Mouse (Mus musculus): ENCODE measurements around the gene Hydin. TPM values are rescaled to one million over a fixed set of nuclear protein-coding genes. Genes with fewer than 3 reads are reported as not detected.
A peak's percentile ranks its signal among the peaks of the same experiment; 100 is the strongest.

Gene Hydin
- 0.17 TPM in 1 of 2 replicates, not detected in the other for polyA plus RNA-seq (2014; fragmentation: Nextera tagmentation; extraction: Ambion mirVana)

DNA sequence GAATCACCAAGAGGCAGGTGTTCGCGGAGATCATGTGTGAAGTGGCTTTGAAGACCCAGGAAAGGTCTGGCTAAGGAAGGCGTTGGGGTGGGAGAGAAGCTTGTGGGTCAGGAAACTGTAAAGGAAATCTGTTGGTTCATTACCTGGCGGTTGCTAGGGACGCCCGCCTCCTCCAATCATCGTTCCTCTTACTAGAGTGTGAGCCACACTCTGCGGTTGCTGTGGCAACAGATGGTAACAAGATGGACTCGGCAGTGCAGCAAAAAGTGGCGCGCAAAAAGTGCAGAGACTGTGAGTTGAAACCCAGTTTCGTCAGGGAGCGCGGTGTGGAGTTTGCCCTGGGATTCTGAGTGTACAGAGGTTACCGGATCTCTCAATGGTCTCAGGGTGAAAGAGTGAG lies at the start of gene Hydin:
Gene Hydin (plus strand): TSS at position 237 of the 400 bp plus-strand sequence.
- DNase-seq (ENCODE audit: low spot score) (peak; percentile 98), ATAC-seq (replicated peaks; ENCODE audit: insufficient number of reproducible peaks, low FRiP score, low TSS enrichment, low read depth) (peak; percentile 87)
- Histone ChIP-seq H3K9ac (replicated peaks; ENCODE audit: low read length) (peak within 1 kb of the TSS; percentile 30), H3K27me3 (ENCODE audit: control insufficient read depth, insufficient read depth, low read length) (no peaks in the 10 kb centered on the region), H3K4me2 (ENCODE audit: low read depth, low read length) (peak within 1 kb of the TSS; percentile 72), H3K36me3 (replicated peaks; ENCODE audit: control insufficient read depth, insufficient read depth, low read depth, low read length) (no peaks in the 10 kb centered on the region), H3K4me3 (ENCODE audit: low read depth, low read length) (peak within 1 kb of the TSS; percentile 38), H3K4me1 (ENCODE audit: control insufficient read depth, insufficient read depth, low read length) (no peaks in the 10 kb centered on the region), H3K9me3 (replicated peaks; ENCODE audit: control insufficient read depth, low read length) (no peaks in the 10 kb centered on the region), H3K27ac (replicated peaks; ENCODE audit: low read depth, low read length) (no peak within 1 kb of the TSS)
- under 1% methylated on average over 15 of the region's 15 CpGs for WGBS

GRCm38 (mm10) chr8:110217198-110217597 lies 49.6 kb upstream of the Hydin start:
- H3K27ac ChIP-seq (replicated peaks; ENCODE audit: low read depth, low read length), result no peak overlapping the region
- no peak overlapping the region for H3K9ac ChIP-seq (replicated peaks; ENCODE audit: low read length)
- WGBS, result 24% methylated on average over 5 of the region's 5 CpGs
- no peaks in the 10 kb centered on the region for H3K27me3 ChIP-seq (ENCODE audit: control insufficient read depth, insufficient read depth, low read length)
- H3K4me2 ChIP-seq (ENCODE audit: low read depth, low read length), result peak overlapping the region; percentile 49
- DNase-seq (ENCODE audit: low spot score) (no peak), ATAC-seq (replicated peaks; ENCODE audit: insufficient number of reproducible peaks, low FRiP score, low TSS enrichment, low read depth) (peak; percentile 35; the same call in 1 of the 2 replicates)
- peak overlapping the region; percentile 51 for H3K4me3 ChIP-seq (ENCODE audit: low read depth, low read length)
- no peaks in the 10 kb centered on the region for H3K36me3 ChIP-seq (replicated peaks; ENCODE audit: control insufficient read depth, insufficient read depth, low read depth, low read length)
- H3K4me1 ChIP-seq (ENCODE audit: control insufficient read depth, insufficient read depth, low read length), result no peaks in the 10 kb centered on the region
- H3K9me3 ChIP-seq (replicated peaks; ENCODE audit: control insufficient read depth, low read length), result no peaks in the 10 kb centered on the region

GRCm38 (mm10) chr8:110217681-110218131 lies 49.1 kb upstream of the Hydin start:
- H3K9me3 ChIP-seq (replicated peaks; ENCODE audit: control insufficient read depth, low read length), result no peaks in the 10 kb centered on the region
- DNase-seq (ENCODE audit: low spot score) (peak; percentile 99), ATAC-seq (replicated peaks; ENCODE audit: insufficient number of reproducible peaks, low FRiP score, low TSS enrichment, low read depth) (peak; percentile 99)
- WGBS, result under 1% methylated on average over 41 of the region's 43 CpGs
- H3K36me3 ChIP-seq (replicated peaks; ENCODE audit: control insufficient read depth, insufficient read depth, low read depth, low read length), result no peaks in the 10 kb centered on the region; the same call in 1 of the 2 replicates
- no peak overlapping the region; the same call in 1 of the 2 replicates for H3K27ac ChIP-seq (replicated peaks; ENCODE audit: low read depth, low read length)
- H3K4me1 ChIP-seq (ENCODE audit: control insufficient read depth, insufficient read depth, low read length), result no peaks in the 10 kb centered on the region
- H3K27me3 ChIP-seq (ENCODE audit: control insufficient read depth, insufficient read depth, low read length), result no peaks in the 10 kb centered on the region
- H3K4me3 ChIP-seq (ENCODE audit: low read depth, low read length), result peak overlapping the region; percentile 51
- H3K4me2 ChIP-seq (ENCODE audit: low read depth, low read length), result peak overlapping the region; percentile 49
- H3K9ac ChIP-seq (replicated peaks; ENCODE audit: low read length), result peak overlapping the region; percentile 47; the same call in 1 of the 2 replicates

DNA sequence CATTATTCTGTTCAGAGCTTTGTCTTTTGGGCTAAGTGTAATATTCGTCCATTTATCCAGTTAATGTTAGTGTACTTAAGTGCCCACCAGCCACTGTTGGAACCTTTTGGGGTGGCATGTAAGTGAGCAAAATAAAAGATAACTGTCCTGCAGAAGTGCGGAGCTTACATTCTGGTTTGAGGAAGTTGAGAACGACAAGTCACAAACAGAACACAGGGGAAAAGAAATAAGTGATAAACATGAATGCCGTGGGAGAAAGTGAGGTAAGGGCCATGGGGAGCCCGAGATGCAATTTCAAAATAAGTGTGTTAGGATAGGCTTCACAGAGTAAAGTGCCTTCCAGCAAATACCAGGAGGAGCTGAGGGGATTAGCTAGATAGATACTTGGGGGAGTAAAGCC lies 48.3 kb upstream of the Hydin start:
- no peak for DNase-seq (ENCODE audit: low spot score)

GRCm38 (mm10) chr8:110220936-110221335 lies 45.8 kb upstream of the Hydin start:
- Histone ChIP-seq H3K9ac (replicated peaks; ENCODE audit: low read length) (no peak overlapping the region), H3K27ac (replicated peaks; ENCODE audit: low read depth, low read length) (no peak overlapping the region), H3K4me2 (ENCODE audit: low read depth, low read length) (no peak overlapping the region), H3K4me1 (ENCODE audit: control insufficient read depth, insufficient read depth, low read length) (no peaks in the 10 kb centered on the region), H3K27me3 (ENCODE audit: control insufficient read depth, insufficient read depth, low read length) (no peaks in the 10 kb centered on the region), H3K9me3 (replicated peaks; ENCODE audit: control insufficient read depth, low read length) (no peaks in the 10 kb centered on the region), H3K36me3 (replicated peaks; ENCODE audit: control insufficient read depth, insufficient read depth, low read depth, low read length) (no peaks in the 10 kb centered on the region; the same call in 1 of the 2 replicates), H3K4me3 (ENCODE audit: low read depth, low read length) (no peak overlapping the region)
- no peak for DNase-seq (ENCODE audit: low spot score)
- 90% methylated on average over 14 of the region's 14 CpGs for WGBS
- ATAC-seq (replicated peaks; ENCODE audit: insufficient number of reproducible peaks, low FRiP score, low TSS enrichment, low read depth), result no peak

More for the DNA sequence above, 48.3 kb upstream of the Hydin start:
- H3K9ac ChIP-seq (replicated peaks; ENCODE audit: low read length), result no peak overlapping the region
- H3K4me2 ChIP-seq (ENCODE audit: low read depth, low read length), result peak overlapping the region; percentile 11; the same call in 1 of the 2 replicates
- no peaks in the 10 kb centered on the region for H3K4me1 ChIP-seq (ENCODE audit: control insufficient read depth, insufficient read depth, low read length)
- ATAC-seq (replicated peaks; ENCODE audit: insufficient number of reproducible peaks, low FRiP score, low TSS enrichment, low read depth), result no peak
- no peak overlapping the region for H3K27ac ChIP-seq (replicated peaks; ENCODE audit: low read depth, low read length)
- no peaks in the 10 kb centered on the region for H3K9me3 ChIP-seq (replicated peaks; ENCODE audit: control insufficient read depth, low read length)
- peak overlapping the region; percentile 51; the same call in 1 of the 2 replicates for H3K4me3 ChIP-seq (ENCODE audit: low read depth, low read length)
- H3K36me3 ChIP-seq (replicated peaks; ENCODE audit: control insufficient read depth, insufficient read depth, low read depth, low read length), result no peaks in the 10 kb centered on the region; the same call in 1 of the 2 replicates
- H3K27me3 ChIP-seq (ENCODE audit: control insufficient read depth, insufficient read depth, low read length), result no peaks in the 10 kb centered on the region
- WGBS, result 77% methylated on average over 5 of the region's 5 CpGs

GRCm38 (mm10) chr8:110230803-110231202 lies 36.0 kb upstream of the Hydin start:
- Histone ChIP-seq H3K4me3 (ENCODE audit: low read depth, low read length) (no peak overlapping the region), H3K36me3 (replicated peaks; ENCODE audit: control insufficient read depth, insufficient read depth, low read depth, low read length) (no peaks in the 10 kb centered on the region), H3K9ac (replicated peaks; ENCODE audit: low read length) (no peak overlapping the region), H3K9me3 (replicated peaks; ENCODE audit: control insufficient read depth, low read length) (no peaks in the 10 kb centered on the region), H3K27ac (replicated peaks; ENCODE audit: low read depth, low read length) (no peak overlapping the region), H3K27me3 (ENCODE audit: control insufficient read depth, insufficient read depth, low read length) (no peaks in the 10 kb centered on the region), H3K4me1 (ENCODE audit: control insufficient read depth, insufficient read depth, low read length) (no peaks in the 10 kb centered on the region), H3K4me2 (ENCODE audit: low read depth, low read length) (no peak overlapping the region)
- 77% methylated on average over 6 of the region's 6 CpGs for WGBS
- no peak for ATAC-seq (replicated peaks; ENCODE audit: insufficient number of reproducible peaks, low FRiP score, low TSS enrichment, low read depth)
- no peak for DNase-seq (ENCODE audit: low spot score)

DNA sequence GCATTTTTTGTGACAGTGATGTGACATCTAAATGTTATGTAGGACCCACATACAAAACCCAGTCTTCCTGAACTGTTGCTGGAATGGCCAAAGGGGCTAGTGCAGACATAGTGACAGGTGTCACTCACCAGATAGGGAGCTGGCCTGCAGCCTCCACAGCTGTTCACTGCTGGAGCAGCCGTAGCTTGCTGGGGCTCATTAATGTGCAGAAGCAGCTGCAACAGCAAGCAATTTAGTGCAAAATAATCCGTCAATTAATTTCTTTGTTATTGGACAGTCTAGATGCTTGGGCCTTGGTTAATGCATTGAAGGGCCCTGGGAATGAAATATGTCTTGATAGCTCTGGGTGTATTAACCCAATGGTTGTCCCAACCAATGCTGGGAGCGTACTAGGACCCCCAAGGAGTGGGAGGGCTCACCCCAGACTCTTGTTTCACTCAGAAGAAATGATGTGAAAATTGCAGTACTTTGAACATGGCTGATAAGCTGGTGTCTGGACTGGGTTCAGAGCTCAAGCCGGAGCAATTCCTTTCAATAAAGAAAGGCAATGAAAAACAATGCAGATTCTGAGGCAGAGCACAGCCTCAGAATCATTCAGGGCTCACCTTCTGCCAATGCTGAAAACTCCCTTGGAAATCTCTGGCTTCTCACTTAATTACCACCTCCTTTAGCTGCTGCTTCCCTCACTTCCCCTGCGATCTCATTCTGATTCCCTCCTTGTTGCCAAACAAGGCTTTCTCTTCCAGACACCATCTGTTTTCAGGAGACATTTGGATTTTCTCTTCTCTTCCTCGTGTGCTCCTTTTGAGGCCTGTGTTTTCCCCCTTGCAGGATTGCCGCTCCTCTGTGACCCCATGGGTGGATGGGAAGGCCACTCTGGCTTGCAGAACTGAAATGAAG lies 24.2 kb upstream of the Hydin start:
- no peak overlapping the region for H3K9ac ChIP-seq (replicated peaks; ENCODE audit: low read length)
- ATAC-seq (replicated peaks; ENCODE audit: insufficient number of reproducible peaks, low FRiP score, low TSS enrichment, low read depth) (no peak), DNase-seq (ENCODE audit: low spot score) (no peak)
- no peaks in the 10 kb centered on the region for H3K4me1 ChIP-seq (ENCODE audit: control insufficient read depth, insufficient read depth, low read length)
- WGBS, result 48% methylated on average over 7 of the region's 7 CpGs
- no peak overlapping the region for H3K4me3 ChIP-seq (ENCODE audit: low read depth, low read length)
- no peak overlapping the region for H3K27ac ChIP-seq (replicated peaks; ENCODE audit: low read depth, low read length)
- H3K27me3 ChIP-seq (ENCODE audit: control insufficient read depth, insufficient read depth, low read length), result no peaks in the 10 kb centered on the region
- no peak overlapping the region for H3K4me2 ChIP-seq (ENCODE audit: low read depth, low read length)
- H3K36me3 ChIP-seq (replicated peaks; ENCODE audit: control insufficient read depth, insufficient read depth, low read depth, low read length), result no peaks in the 10 kb centered on the region
- H3K9me3 ChIP-seq (replicated peaks; ENCODE audit: control insufficient read depth, low read length), result no peaks in the 10 kb centered on the region

DNA sequence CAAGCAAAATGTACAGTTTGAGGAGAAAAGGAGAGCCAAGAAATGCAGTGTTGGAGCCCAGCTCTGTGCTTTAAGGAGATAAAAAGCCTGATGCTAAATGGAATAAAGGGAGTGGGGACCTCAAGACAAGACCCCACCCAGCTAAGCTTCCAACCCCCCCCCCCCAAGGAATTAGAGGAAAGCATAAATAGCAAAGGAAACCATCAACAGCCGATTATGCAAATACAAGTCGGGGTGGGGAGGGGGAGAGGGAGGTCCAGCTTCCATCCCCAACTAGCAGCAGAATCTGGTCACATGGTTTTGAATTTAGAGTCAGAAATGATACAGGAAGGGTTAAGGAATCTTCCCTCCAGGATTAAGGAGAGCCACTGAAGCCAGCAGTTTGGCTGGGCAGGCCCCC lies 22.2 kb upstream of the Hydin start:
- no peak overlapping the region for H3K4me3 ChIP-seq (ENCODE audit: low read depth, low read length)
- no peak for ATAC-seq (replicated peaks; ENCODE audit: insufficient number of reproducible peaks, low FRiP score, low TSS enrichment, low read depth)
- 60% methylated on average over 2 of the region's 2 CpGs for WGBS

More for the DNA sequence above, 22.2 kb upstream of the Hydin start:
- no peaks in the 10 kb centered on the region for H3K4me1 ChIP-seq (ENCODE audit: control insufficient read depth, insufficient read depth, low read length)
- H3K9me3 ChIP-seq (replicated peaks; ENCODE audit: control insufficient read depth, low read length), result no peaks in the 10 kb centered on the region
- no peaks in the 10 kb centered on the region for H3K27me3 ChIP-seq (ENCODE audit: control insufficient read depth, insufficient read depth, low read length)
- no peak overlapping the region for H3K4me2 ChIP-seq (ENCODE audit: low read depth, low read length)
- H3K36me3 ChIP-seq (replicated peaks; ENCODE audit: control insufficient read depth, insufficient read depth, low read depth, low read length), result no peaks in the 10 kb centered on the region
- no peak for DNase-seq (ENCODE audit: low spot score)
- H3K9ac ChIP-seq (replicated peaks; ENCODE audit: low read length), result no peak overlapping the region
- H3K27ac ChIP-seq (replicated peaks; ENCODE audit: low read depth, low read length), result no peak overlapping the region
